ENCODE assay signal across 8 mouse cellular contexts in the genomic region with DNA sequence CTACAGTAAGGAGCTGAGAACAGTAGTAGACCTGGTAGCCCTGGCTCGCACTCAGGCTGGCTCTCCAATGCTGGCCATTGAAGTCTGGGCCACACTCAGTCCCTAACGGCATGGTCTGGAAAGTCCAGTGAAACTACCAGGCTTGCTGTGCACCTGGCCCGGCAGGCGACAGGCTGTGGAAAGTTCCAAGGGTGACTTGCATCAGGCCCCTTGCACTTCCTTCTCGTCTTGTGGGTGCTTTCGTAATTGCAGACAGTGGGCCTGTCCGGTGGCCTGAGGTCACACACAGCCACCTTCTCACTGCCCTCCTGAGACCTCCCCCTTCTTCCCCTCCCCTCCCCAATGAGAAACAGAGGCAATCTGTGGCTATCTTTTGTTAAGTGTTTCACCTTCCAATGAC. TPM values are rescaled to one million over a fixed set of nuclear protein-coding genes. Genes with fewer than 3 reads are reported as not detected.
DNase-seq lines count a peak whose midpoint lies in the region; ATAC-seq and TF ChIP-seq lines count a peak whose summit lies in the region.

No protein-coding gene starts in this region.

- WGBS in forebrain, embryonic 10.5 days = 58% methylated on average over 7 of the region's 7 CpGs
- WGBS in forebrain, embryonic 14.5 days = 57% methylated on average over 7 of the region's 7 CpGs
- WGBS in cerebellum, adult 2 months = 57% methylated on average over 7 of the region's 7 CpGs

- H3K27ac ChIP-seq in forebrain, embryonic 10.5 days = 0 out of 2 replicates have a peak overlapping the region, but pooled peaks have one; percentile 32
- H3K27ac ChIP-seq in forebrain, embryonic 14.5 days (ENCODE audit: low read depth, low read length) = no peak overlapping the region; the same call in 1 of the 2 replicates
- no peak overlapping the region for H3K27ac ChIP-seq in cerebellum, adult 2 months (ENCODE audit: insufficient read depth, low read length)

- H3K4me1 ChIP-seq in forebrain, embryonic 10.5 days = peaks cover 40% of the 10 kb centered on the region
- peaks cover 2% of the 10 kb centered on the region; the same call in 1 of the 2 replicates for H3K4me1 ChIP-seq in forebrain, embryonic 14.5 days (ENCODE audit: control insufficient read depth, insufficient read depth, low read length)
- H3K4me1 ChIP-seq in cerebellum, adult 2 months (ENCODE audit: control insufficient read depth, insufficient read depth, low read length) = peaks cover 2% of the 10 kb centered on the region; the same call in 1 of the 2 replicates

- DNase-seq in forebrain, embryonic 10.5 days (ENCODE audit: extremely low spot score, low spot score) = no peak
- no peak for DNase-seq in forebrain, embryonic 14.5 days (ENCODE audit: low spot score)
- peak; percentile 42 to 73 for DNase-seq in heart, adult 9 months (ENCODE audit: low spot score in 2 of 2)
- DNase-seq in kidney, postnatal 25 days = peak; percentile 46 to 81
- DNase-seq in right cerebral cortex, adult 2 months (ENCODE audit: low spot score in 2 of 2) = no peak
- no peak for DNase-seq in cerebellum, adult 2 months
- no peak for DNase-seq in testis, postnatal 10 days (ENCODE audit: low spot score)

- no peaks in the 10 kb centered on the region for H3K9me3 ChIP-seq in forebrain, embryonic 10.5 days
- H3K9me3 ChIP-seq in forebrain, embryonic 14.5 days (replicated peaks; ENCODE audit: control insufficient read depth, low read length) = no peaks in the 10 kb centered on the region

- TF ChIP-seq POLR2A in cerebellum, adult 2 months (IDR thresholded peaks at IDR 0.05; ENCODE audit: borderline replicate concordance, insufficient read depth, low read length) = no peak

- H3K9ac ChIP-seq in forebrain, embryonic 14.5 days (ENCODE audit: low read length) = no peak overlapping the region

- no peak overlapping the region for H3K4me2 ChIP-seq in forebrain, embryonic 14.5 days (ENCODE audit: low read length)

- no peak overlapping the region for H3K4me3 ChIP-seq in forebrain, embryonic 10.5 days
- no peak overlapping the region for H3K4me3 ChIP-seq in forebrain, embryonic 14.5 days (ENCODE audit: low read depth, low read length)
- H3K4me3 ChIP-seq in cerebellum, adult 2 months (replicated peaks; ENCODE audit: insufficient read depth, low read depth, low read length) = no peak overlapping the region

- ATAC-seq in forebrain, embryonic 14.5 days = no peak
- peak; percentile 56 for ATAC-seq in megakaryocyte, adult 5-6 weeks (ENCODE audit: poor library complexity, severe bottlenecking)

- no peaks in the 10 kb centered on the region for H3K27me3 ChIP-seq in forebrain, embryonic 10.5 days (ENCODE audit: poor library complexity, severe bottlenecking)
- no peaks in the 10 kb centered on the region for H3K27me3 ChIP-seq in forebrain, embryonic 14.5 days (replicated peaks; ENCODE audit: control insufficient read depth, insufficient read depth, low read length)
- no peaks in the 10 kb centered on the region for H3K27me3 ChIP-seq in cerebellum, adult 2 months (ENCODE audit: control insufficient read depth, insufficient read depth, low read length)

- TF ChIP-seq CTCF in cerebellum, adult 2 months (IDR thresholded peaks at IDR 0.05; ENCODE audit: borderline replicate concordance, insufficient read depth, low read depth, low read length) = no peak

- peaks cover 31% of the 10 kb centered on the region for H3K36me3 ChIP-seq in forebrain, embryonic 10.5 days (replicated peaks)
- peaks cover 23% of the 10 kb centered on the region for H3K36me3 ChIP-seq in forebrain, embryonic 14.5 days (ENCODE audit: control insufficient read depth, insufficient read depth, low read length)

RNA-seq across cellular contexts. Expression of a gene that starts 3.1 kb away (rescaled TPM):
- 2.4 TPM in 2 replicates for polyA plus RNA-seq in forebrain, embryonic 10.5 days (2016; fragmentation: Nextera tagmentation; extraction: Ambion mirVana)
- polyA plus RNA-seq in forebrain, embryonic 14.5 days (2014; fragmentation: Nextera tagmentation; extraction: Ambion mirVana) = 2.2 and 2.7 TPM in 2 replicates
- 284 and 306 TPM in 2 replicates for total RNA-seq in megakaryocyte, adult 5-6 weeks (2015)
- 339 and 371 TPM in 2 replicates for total RNA-seq in megakaryocyte, adult 5-6 weeks (2017)
- polyA plus RNA-seq in cerebellum, adult 2 months (2012; rRNA removed) = 2.5 and 3.0 TPM in 2 replicates

RNA-seq across cellular contexts. Expression of a gene that starts 48.7 kb away (rescaled TPM):
- polyA plus RNA-seq in forebrain, embryonic 10.5 days (2016; fragmentation: Nextera tagmentation; extraction: Ambion mirVana) = 7.0 and 7.6 TPM in 2 replicates
- polyA plus RNA-seq in forebrain, embryonic 14.5 days (2014; fragmentation: Nextera tagmentation; extraction: Ambion mirVana) = 5.7 and 7.7 TPM in 2 replicates
- total RNA-seq in megakaryocyte, adult 5-6 weeks (2015) = 2.7 and 4.4 TPM in 2 replicates
- total RNA-seq in megakaryocyte, adult 5-6 weeks (2017) = 2.5 and 3.2 TPM in 2 replicates
- 17.6 and 18.4 TPM in 2 replicates for polyA plus RNA-seq in cerebellum, adult 2 months (2012; rRNA removed)

RNA-seq across cellular contexts. Expression of a gene that starts 56.0 kb away (rescaled TPM):
- 40.2 and 44.3 TPM in 2 replicates for polyA plus RNA-seq in forebrain, embryonic 10.5 days (2016; fragmentation: Nextera tagmentation; extraction: Ambion mirVana)
- polyA plus RNA-seq in forebrain, embryonic 14.5 days (2014; fragmentation: Nextera tagmentation; extraction: Ambion mirVana) = 20.1 and 20.4 TPM in 2 replicates
- total RNA-seq in megakaryocyte, adult 5-6 weeks (2015) = 2.9 and 3.4 TPM in 2 replicates
- 1.8 and 2.1 TPM in 2 replicates for total RNA-seq in megakaryocyte, adult 5-6 weeks (2017)
- 15.7 and 16.5 TPM in 2 replicates for polyA plus RNA-seq in cerebellum, adult 2 months (2012; rRNA removed)

Comparison
In these comparisons a context has a peak if more than half of its experiments do, and no peak if none do; other contexts are left out.
1. DNase-seq: peak in heart, adult 9 months (2 of 2) and kidney, postnatal 25 days (2 of 2); none in forebrain, embryonic 10.5 days (single experiment), forebrain, embryonic 14.5 days (single experiment), right cerebral cortex, adult 2 months (0 of 2), cerebellum, adult 2 months (0 of 2) and testis, postnatal 10 days (single experiment).